Mouse (Mus musculus) intestine, postnatal 0 days (tissue): Measurements from ENCODE around the gene Ephb1. TPM values are rescaled to one million over a fixed set of nuclear protein-coding genes. Genes with fewer than 3 reads are reported as not detected.

Experiments used
- ATAC-seq: fragments of 200-750 bp; cut with Nextera tagmentation; 2 replicates; pipeline ENCODE4 v1.8.0; 2017; ENCODE audit warnings: mild to moderate bottlenecking, moderate TSS enrichment, moderate library complexity
- H3K27ac ChIP-seq: fragments of 300-500 bp; sonication (generic); 2 replicates; pipeline ENCODE4 v1.5.1; 2014; ENCODE audit warnings: mild to moderate bottlenecking, low read depth, low read length, moderate library complexity
- H3K27me3 ChIP-seq: fragments of 300-500 bp; sonication (generic); replicated peaks from 2 replicates; pipeline ENCODE4 v1.6.1; 2014; ENCODE audit warnings: low read length, mixed read lengths; ENCODE audit not compliant: control insufficient read depth, insufficient read depth
- H3K36me3 ChIP-seq: fragments of 300-500 bp; sonication (generic); 2 replicates; pipeline ENCODE4 v1.6.1; 2014; ENCODE audit warnings: mild to moderate bottlenecking, moderate library complexity; ENCODE audit not compliant: control insufficient read depth, insufficient read depth
- H3K4me1 ChIP-seq: fragments of 300-500 bp; sonication (generic); replicated peaks from 2 replicates; pipeline ENCODE4 v1.6.1; 2014; ENCODE audit warnings: antibody characterized with exemption, low read length, mixed read lengths; ENCODE audit not compliant: control insufficient read depth, insufficient read depth
- H3K4me2 ChIP-seq: fragments of 300-500 bp; sonication (generic); replicated peaks from 2 replicates; pipeline ENCODE4 v1.6.1; 2014; ENCODE audit warnings: low read depth, mild to moderate bottlenecking, moderate library complexity
- H3K4me3 ChIP-seq: fragments of 300-500 bp; sonication (generic); 2 replicates; pipeline ENCODE4 v1.5.1; 2014; ENCODE audit warnings: low read depth, low read length
- H3K9ac ChIP-seq: fragments of 300-500 bp; sonication (generic); 2 replicates; pipeline ENCODE4 v1.6.1; 2014; ENCODE audit warnings: mild to moderate bottlenecking, low read depth, low read length
- H3K9me3 ChIP-seq: fragments of 300-500 bp; sonication (generic); 2 replicates; pipeline ENCODE4 v1.6.1; 2016; ENCODE audit warnings: mixed run types; ENCODE audit not compliant: control insufficient read depth
- CTCF ChIP-seq: sonication (generic); IDR thresholded peaks from 2 replicates; pipeline ENCODE4 v1.5.1; 2016; ENCODE audit warnings: low read depth, mild to moderate bottlenecking, control low read depth, antibody characterized with exemption, moderate library complexity
- WGBS: fragments of 180-500 bp; shearing (Covaris S2); extraction: QIAGEN DNeasy Blood & Tissue Kit; methylation state at CpG from one replicate; pipeline ENCODE4 v1.1.7; 2014; 5-methylcytosine and 5-hydroxymethylcytosine counted together
- polyA plus RNA-seq: library from polyadenylated mRNA; unstranded; fragments of >200 nt; fragmentation: Nextera tagmentation; extraction: Ambion mirVana; gene quantifications from 2 replicates; pipeline ENCODE4 v1.2.1, GENCODE M21; 2015

Ephb1 gene
- polyA plus RNA-seq, 1 experiment from 2014 or later: 1.3 TPM

DNA sequence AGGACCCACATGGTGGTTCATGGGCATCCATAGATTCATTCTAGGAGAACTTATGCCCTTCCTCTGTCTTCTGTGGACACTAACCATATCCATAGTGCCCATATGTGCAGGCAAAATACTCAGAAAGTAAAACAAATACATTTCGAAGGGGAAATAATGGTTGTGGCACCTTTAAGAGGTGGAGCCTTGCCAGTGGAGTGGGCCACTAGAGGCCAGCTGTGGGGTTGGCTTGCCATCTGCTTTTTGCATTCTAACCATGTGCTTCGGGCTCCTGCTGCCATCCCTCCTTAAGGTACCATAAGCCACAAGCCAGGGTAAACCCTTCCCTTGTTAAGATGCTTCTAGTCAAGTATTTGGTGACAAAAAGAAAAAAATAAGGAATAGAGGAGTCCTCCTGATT is 373.3 kb downstream of the Ephb1 start:
- no peak overlapping the region for H3K4me2 ChIP-seq
- no peak overlapping the region for H3K9ac ChIP-seq
- no peak overlapping the region for H3K4me3 ChIP-seq
- H3K27me3 ChIP-seq: no peaks in the 10 kb centered on the region
- H3K36me3 ChIP-seq: no peaks in the 10 kb centered on the region
- TF ChIP-seq CTCF: no peak
- H3K27ac ChIP-seq: no peak overlapping the region
- no peaks in the 10 kb centered on the region for H3K4me1 ChIP-seq
- no peak for ATAC-seq
- 85% methylated on average over 2 of the region's 2 CpGs for WGBS
- no peaks in the 10 kb centered on the region for H3K9me3 ChIP-seq

DNA sequence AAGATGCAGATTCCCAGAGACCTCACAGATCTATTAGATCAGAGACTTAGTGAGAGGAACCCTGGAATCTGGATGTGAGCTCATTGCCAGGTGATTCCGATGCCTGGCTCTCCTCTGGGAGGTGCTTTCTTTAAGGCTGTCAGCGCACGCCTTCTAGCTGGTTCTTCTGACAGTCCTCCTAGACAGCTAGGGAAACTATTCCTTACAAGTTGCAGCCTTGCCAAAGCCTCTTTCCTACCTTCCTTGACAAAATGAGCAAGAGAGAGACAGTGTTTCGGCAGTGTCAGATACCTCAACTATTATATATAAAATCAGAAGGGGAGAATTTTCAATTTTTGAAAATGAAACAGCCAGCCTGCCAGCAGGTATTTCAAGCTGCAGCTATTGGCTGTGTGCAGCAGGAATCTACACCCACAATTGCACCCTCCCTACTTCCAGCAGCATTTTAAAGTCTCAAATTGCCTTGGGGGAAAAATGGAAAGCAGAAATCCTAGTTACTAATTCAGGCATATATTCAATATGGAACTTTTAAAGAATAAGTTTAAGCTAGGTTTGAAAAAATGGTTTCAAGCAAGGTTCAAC is 377.5 kb downstream of the Ephb1 start:
- WGBS: 80% methylated on average over 4 of the region's 4 CpGs
- Histone ChIP-seq H3K9me3 (no peaks in the 10 kb centered on the region), H3K27ac (no peak overlapping the region), H3K4me3 (no peak overlapping the region), H3K4me2 (no peak overlapping the region), H3K27me3 (no peaks in the 10 kb centered on the region), H3K4me1 (no peaks in the 10 kb centered on the region), H3K36me3 (no peaks in the 10 kb centered on the region), H3K9ac (no peak overlapping the region)
- no peak for ATAC-seq
- no peak for TF ChIP-seq CTCF

DNA sequence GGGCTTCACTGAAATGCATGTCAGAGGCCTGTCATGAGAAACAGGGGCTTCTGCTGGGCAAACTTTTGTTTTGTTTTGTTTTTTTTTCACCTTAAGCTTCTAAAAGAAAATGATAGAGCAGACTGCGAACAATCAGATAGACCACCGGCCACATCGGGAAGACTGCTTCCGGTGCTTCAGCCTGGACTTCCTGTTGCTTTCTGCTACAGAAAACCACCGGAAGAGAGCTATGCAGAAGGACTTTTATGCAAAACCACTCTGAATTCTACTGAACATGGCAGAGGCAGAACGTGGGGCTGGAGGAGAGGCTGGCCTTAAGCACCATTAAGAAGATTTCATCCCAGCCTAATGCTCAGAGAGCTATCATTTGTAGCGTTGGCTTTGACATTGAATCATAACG is 382.2 kb downstream of the Ephb1 start:
- WGBS: 72% methylated on average over 8 of the region's 8 CpGs
- TF ChIP-seq CTCF: no peak
- Histone ChIP-seq H3K4me1 (no peaks in the 10 kb centered on the region), H3K27me3 (no peaks in the 10 kb centered on the region), H3K4me3 (no peak overlapping the region), H3K27ac (no peak overlapping the region), H3K36me3 (no peaks in the 10 kb centered on the region), H3K4me2 (no peak overlapping the region), H3K9ac (no peak overlapping the region), H3K9me3 (no peaks in the 10 kb centered on the region)
- no peak for ATAC-seq

DNA sequence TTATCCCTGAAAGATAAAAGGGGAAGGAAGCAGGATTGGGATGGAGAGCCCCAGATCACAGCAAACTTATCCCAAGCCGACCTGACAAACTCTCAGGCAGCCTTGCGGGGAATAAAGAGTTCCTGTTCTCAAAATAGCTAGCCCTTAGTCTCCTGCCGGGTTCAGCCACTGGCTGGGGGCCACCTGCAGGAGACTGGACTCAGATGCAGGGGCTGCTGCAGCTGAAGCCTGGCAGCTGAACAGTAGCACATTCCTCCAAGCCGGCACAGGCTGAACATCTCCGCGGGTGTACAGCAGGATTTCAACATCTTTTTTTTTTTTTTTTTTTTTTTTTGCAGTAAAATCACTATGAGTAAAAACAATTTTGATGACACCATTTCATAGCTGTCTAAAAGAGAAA is 382.7 kb downstream of the Ephb1 start:
- Histone ChIP-seq H3K4me2 (no peak overlapping the region), H3K4me1 (no peaks in the 10 kb centered on the region), H3K36me3 (no peaks in the 10 kb centered on the region), H3K27me3 (no peaks in the 10 kb centered on the region), H3K9ac (no peak overlapping the region), H3K4me3 (no peak overlapping the region), H3K27ac (no peak overlapping the region), H3K9me3 (no peaks in the 10 kb centered on the region)
- TF ChIP-seq CTCF: no peak
- no peak for ATAC-seq
- 41% methylated on average over 6 of the region's 6 CpGs for WGBS

DNA sequence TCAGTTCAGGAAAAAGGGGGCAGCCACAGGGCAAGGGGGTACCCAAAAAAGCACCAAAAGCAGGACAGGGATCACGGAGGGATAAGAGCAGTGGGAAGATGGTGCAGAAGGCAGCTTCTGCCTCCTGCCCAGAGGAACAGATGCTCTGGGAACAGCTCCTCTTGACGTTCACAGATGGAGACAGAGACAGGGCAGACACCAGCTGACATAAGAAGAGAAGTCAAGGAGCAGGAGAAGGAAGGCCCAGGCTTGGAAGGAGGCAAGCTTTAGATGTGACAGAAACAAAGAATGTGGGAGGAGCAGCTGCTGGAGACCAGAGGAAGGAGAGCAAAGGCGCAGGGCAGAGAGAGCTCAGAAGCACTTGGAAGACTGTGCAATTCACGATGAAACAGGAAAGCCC is 398.3 kb downstream of the Ephb1 start:
- Histone ChIP-seq H3K27me3 (no peaks in the 10 kb centered on the region), H3K4me3 (no peak overlapping the region), H3K4me1 (no peaks in the 10 kb centered on the region), H3K27ac (no peak overlapping the region), H3K36me3 (no peaks in the 10 kb centered on the region), H3K4me2 (no peak overlapping the region), H3K9ac (no peak overlapping the region), H3K9me3 (no peaks in the 10 kb centered on the region)
- no peak for TF ChIP-seq CTCF
- ATAC-seq: no peak
- 36% methylated on average over 4 of the region's 4 CpGs for WGBS

DNA sequence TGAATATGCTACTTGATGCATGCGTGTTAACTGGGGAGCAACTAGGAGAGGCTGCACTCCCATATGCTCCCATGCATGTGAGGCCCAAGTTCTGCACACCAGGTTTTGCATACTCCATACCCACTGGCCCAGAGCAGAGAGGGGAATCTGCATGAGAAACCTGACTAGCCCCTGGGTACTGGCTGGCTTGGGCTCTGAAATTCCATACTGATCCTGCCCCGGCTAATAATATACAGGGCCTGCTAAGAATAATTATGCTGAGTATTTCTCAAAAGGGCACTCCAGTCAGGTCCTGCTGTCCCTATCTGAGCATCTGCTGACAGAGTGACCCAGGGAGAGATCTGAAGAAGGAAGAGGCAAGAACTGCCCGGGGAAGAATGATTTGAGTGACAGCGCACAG is 400.0 kb downstream of the Ephb1 start:
- Histone ChIP-seq H3K9me3 (no peaks in the 10 kb centered on the region), H3K4me2 (no peak overlapping the region), H3K4me3 (no peak overlapping the region), H3K36me3 (no peaks in the 10 kb centered on the region), H3K27me3 (no peaks in the 10 kb centered on the region), H3K4me1 (no peaks in the 10 kb centered on the region), H3K9ac (no peak overlapping the region), H3K27ac (no peak overlapping the region)
- ATAC-seq: no peak
- WGBS: 85% methylated on average over 4 of the region's 4 CpGs
- no peak for TF ChIP-seq CTCF

DNA sequence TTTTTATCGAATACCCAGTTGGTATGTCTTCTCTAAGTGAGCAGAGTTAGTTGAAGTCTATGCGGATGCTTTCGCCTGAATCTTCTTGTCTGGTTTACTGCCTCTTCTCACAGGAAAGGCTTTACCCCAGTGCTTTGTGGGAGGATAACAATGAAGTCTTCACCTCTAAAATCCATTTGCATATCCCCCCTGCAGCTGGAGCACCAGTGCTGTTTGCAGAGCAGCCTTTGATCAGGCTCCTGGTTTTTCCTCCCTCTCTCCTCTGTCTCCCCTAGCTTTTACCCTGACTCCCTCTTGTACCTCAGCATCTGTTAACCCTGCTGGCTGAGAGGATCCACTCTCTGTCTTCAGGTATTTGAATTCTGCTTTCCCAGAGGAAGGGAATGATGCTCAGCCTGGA is 404.4 kb downstream of the Ephb1 start:
- 36% methylated on average over 3 of the region's 3 CpGs for WGBS
- no peak for ATAC-seq
- Histone ChIP-seq H3K27ac (no peak overlapping the region), H3K4me1 (no peaks in the 10 kb centered on the region), H3K27me3 (no peaks in the 10 kb centered on the region), H3K9ac (no peak overlapping the region), H3K36me3 (no peaks in the 10 kb centered on the region), H3K9me3 (no peaks in the 10 kb centered on the region), H3K4me2 (no peak overlapping the region), H3K4me3 (no peak overlapping the region)
- TF ChIP-seq CTCF: no peak
